Mouse (Mus musculus) c-Kit-positive CD71-positive TER-119-positive erythroid progenitor cells, embryonic 14.5 days (primary cell): ENCODE measurements around the gene Gm49337.

ENCODE experiments used
- DNase-seq: peaks from one replicate; pipeline ENCODE4 v3.0.0-alpha.2; 2013; ENCODE audit warnings: low spot score

Gm49337 gene

DNA sequence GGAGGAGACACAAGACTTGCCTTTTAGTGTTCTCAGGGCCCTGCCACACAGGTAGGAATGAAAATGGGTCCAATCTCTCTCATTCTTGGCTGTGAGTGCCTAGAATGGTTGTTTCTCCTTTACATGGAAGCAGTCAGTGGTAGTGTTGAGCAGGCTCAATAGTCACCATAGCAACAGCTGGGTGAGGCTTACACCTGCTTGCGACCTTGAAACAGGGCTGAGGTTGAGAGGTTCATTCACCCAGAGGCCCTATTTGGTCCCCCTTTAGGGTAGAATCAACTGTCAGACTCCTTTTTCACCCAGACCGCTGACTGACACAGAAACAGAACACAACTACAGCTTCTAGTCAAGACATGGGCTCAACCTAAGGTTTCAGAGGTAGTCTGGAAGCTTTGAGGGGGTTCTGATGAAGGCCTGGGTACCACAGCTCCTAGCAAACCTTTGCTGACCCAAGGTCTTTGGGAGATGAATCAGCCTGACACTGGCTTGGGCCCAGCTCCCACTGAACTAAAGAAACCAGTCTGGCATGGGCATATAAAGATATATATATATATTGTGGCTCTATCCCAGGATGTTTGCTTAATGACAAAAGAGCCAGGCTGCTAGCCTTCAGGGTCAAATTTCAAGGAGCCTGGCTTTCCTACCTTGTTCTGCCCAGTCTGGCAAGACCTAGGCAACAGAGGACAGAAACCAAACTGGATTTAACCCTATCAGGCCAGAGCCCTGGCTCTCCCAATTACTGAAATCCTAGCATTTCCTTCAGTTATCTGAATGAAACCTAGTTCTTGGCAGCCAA is 8.2 kb upstream of the Gm49337 start:
- no peak for DNase-seq

DNA sequence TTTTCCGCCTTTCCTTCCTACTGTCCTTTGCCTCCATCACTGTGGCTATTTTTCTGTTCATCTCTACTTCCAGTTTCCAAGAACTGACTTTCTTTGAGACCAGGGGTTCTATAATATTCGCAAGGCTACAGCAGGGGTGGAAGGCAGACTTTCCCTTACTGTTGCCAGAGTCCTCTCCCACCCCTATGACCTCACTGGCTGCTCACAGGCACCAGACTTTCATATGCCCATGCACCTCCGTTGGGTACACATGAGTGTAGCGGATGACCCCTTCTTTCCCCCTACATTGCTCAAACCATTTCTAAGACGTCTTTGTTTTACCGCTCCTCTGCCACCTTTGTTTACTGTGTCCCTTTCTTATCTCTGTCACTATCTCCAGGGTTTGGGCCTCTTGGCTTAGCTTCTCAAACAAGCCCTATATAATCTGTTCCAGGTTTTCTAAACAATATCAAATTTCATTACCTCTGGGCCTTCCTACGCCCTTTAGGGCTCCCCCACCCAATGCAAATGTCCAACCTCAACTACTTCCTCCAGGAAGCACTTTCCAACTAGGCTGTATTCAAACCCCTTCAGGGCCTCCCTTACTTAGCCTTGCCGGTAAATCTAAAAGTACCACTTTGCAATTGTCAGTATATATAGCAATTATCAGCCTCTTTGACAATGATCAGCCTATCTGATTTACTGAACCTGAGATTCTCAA is 7.3 kb upstream of the Gm49337 start:
- DNase-seq: no peak

- no peak for DNase-seq
These were observed 5.8 kb upstream of the Gm49337 start, which contains the start of gene Tspan1 for GRCm38 (mm10) chr4:116167404-116167803. Tspan1 (minus strand) TSS chr4:116167601.

- peak; percentile 52 for DNase-seq
These were observed 4.4 kb upstream of the Gm49337 start for GRCm38 (mm10) chr4:116168617-116169352.

DNA sequence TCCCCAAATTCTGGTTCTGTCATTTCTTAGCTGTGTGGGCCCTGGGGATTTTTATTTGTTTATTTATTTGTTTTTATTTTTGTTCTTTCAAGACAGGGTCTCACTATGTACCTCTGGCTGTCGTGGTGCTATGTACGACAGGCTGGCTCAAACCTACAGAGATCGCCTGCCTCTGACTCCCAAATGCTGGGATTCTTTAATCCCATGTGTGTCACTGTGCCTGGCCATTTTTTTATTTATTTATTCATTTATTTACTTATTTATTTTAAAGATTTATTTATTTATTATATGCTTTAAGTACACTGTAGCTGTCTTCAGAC is 3.9 kb upstream of the Gm49337 start:
- DNase-seq: no peak

DNA sequence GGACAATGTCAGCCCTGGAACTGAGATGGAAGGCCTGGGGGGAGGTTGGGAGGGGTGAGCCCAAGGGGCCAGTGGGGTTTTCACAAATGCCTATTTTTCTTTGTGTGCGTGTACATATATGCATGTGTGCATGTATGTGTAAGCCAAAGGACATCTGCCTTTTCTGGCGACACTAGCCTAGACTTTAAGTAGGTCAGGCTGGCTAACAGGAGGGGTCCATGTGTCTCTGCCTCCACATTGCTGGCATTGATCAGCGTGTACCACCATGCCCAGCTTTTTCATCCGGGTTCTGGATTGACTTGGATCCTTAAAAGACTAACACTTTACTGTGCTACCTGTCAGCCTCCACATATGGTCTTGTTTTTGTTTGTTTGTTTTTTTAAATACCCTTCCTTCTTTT is 568 bp downstream of the Gm49337 start:
- DNase-seq: no peak

- DNase-seq: no peak
These were observed 1.4 kb downstream of the Gm49337 start for GRCm38 (mm10) chr4:116174466-116175116.

DNA sequence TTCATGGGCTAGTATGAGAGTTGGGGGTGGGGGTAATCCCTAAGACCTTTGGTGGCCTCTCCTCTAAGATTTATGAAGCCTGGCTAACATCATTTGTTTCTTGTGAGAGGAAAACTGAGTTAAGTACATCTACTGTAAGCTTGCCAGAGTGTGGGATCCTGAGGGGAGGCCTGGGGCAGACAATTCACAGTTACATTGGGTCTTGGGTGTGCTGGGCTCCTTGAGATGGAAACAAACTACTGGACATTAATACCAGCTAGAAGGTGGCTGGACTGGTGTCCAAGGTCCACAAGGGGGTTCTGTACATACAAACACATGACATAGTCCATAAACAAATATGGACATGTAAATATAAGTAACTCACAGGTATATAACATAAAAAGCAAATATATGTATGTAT is 2.0 kb downstream of the Gm49337 start:
- DNase-seq: no peak

DNA sequence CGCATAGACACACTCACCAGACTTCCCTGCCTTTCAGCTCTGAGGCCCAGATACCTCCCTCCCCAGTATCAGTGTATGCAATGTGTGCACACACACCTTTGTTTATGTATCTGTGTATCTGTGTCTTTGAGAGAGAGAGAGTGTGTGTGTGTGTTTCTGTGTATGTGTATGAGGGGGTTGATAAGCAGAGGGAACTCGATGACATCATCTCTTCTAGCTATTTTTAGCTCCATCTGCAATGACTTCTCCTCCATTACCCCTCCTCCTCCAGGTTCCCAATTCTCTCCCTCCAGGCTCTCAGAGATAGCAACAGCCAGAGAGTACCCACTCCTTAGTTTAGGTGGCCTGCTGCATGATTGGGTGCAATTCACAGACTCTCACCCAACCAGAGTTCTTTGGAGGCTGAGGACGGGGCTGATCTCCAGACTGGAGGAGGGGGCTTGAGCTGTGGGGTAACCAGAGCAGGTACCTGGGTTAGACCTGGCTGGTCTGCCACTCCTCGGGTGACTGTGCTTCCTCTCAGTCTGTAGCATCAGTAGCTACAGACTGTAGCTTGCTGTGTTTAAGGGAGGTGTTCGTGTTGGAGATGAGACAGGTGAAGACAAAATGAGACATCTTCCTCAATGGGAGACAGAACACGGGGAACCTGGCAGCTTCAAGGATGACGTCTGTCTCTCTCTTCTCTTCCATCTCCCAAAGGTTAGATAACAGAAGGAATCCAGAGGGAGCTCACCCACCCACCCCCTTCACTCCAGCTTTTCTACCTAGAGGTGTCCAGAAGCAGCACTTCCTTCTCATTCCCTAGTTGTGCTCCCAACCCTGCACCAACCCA is 2.7 kb downstream of the Gm49337 start:
- DNase-seq: peak; percentile 56

- DNase-seq: no peak
These were observed 3.4 kb downstream of the Gm49337 start for GRCm38 (mm10) chr4:116176543-116176988.

DNA sequence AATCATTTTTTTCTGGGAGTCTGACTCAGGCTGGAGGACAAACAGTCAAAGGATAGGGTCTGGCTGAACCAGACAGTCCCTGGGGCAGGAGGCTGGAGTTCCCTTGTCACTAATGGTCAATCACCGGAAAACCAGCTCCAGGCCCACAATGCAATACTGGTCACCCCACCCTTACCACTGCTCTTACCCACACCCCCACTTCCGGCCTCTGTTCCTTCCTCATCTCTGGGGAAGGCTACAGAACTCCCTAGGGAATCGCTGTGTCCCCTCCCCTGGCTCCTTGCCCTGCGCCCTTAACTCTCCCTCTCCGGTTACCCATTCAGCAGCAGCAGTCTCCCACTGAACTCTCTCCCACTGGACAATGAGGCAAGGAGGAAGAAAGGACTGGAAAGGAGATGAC is 4.0 kb downstream of the Gm49337 start:
- DNase-seq: no peak

DNA sequence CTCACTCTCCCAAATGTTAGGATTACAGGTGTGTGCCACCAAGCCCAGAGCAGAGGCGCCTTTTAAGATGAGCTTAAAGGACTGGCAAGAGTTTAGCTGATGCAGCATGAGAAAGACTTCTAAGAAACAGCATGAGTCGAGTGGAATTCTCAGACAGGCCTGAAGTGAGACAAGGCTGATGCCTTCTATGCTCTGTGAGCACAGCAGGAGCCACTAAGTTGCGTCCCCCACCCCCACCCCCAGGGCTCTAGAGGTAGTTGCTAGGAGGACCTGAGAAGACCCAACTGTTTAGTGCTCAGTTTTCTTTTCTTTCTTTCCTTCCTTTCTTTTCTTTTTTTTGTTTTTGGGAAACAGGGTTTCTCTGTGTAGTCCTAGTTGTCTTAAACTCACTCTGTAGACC is 8.9 kb downstream of the Gm49337 start:
- no peak for DNase-seq

DNA sequence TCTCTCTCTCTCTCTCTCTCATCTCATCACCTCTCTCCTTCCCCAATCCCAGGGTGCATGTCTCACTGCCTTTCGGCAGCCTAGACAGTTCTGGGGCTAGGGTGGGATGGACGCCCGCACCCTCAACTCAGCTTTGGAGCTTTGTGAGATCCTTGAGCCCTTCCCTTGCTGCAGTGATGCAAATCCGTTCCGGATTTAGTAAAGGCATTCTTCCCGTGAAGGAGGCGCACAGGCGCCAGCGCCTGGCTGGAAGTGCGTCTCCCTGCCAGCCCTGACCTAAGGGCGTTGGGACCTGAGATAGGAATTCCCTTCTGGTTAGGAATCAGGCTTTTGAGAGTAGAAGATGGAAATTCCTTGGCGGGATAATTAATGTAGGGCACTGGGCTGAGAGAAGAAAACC is 9.6 kb downstream of the Gm49337 start:
- no peak for DNase-seq

GRCm38 (mm10) chr4:116185083-116185482 is 11.9 kb downstream of the Gm49337 start:
- DNase-seq: no peak

DNA sequence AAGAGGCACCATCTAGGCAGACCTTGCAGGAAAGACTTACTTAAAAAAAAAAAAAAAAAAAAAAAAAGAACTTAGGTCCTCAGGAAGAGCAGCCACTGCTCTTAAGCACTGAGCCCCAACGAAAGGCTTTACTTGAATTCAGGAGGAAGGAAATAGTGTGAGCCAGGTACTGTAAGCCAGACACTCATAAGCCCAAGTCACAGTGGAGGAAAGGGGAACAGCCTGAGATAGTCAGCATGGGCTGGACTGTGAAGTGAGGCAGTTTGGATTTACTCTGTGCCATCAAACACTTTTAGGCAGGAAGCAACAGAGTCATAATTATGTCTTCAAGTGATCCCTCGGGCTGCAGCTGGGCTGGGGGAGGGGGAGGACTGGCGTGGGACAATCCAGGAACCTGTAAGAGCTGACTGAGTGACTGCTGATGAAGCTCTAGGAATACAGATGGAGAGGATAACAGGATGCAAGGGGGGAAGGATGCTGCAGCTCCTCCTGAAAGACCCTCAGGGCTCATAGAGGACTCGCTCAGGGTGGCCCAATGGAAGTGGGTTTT is 19.2 kb downstream of the Gm49337 start:
- DNase-seq: no peak

DNA sequence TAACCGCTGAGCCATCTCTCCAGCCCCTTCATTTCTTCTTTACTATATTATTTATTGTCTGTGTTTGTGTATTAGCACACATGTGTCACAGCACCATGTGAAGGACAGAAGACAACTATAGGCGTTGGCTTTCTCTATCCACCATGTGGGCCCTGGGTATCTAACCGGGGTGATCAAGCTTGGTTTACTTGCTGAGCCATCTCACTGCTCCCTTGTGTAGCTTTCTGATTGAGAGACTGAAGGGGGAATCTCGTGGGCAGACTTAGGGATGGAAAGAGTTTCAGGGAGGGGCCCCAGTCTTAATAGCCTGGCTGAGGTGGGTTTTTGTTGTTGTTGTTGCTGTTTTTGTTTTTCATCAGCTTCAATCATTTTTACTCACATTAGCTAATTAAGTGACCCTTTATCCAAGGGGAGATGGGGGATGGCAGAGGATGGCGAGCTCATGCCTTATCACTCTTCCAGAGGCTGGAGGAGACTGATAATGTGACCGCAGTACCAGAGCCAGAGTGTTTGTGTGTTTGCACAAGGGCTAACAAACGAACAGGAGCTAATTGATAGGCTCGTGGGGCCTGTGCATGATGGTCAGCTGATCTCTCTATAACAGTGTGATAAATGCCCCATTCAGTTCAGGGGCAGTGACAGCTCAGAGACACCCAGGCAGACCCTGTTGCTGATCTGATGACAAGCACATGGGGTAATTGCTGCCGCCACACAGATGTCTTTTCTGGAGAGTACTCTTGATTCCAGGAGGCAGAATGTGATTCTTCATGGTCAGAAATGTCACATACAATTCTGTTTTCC is 20.6 kb downstream of the Gm49337 start:
- DNase-seq: peak; percentile 68

GRCm38 (mm10) chr4:116198422-116198821 is 25.2 kb downstream of the Gm49337 start:
- no peak for DNase-seq

- DNase-seq: no peak
These were observed 31.2 kb downstream of the Gm49337 start for GRCm38 (mm10) chr4:116204422-116204821.

- no peak for DNase-seq
These were observed 33.3 kb downstream of the Gm49337 start for GRCm38 (mm10) chr4:116206531-116206930.

GRCm38 (mm10) chr4:116208891-116209290 is 35.7 kb downstream of the Gm49337 start:
- no peak for DNase-seq
